Mouse (Mus musculus) heart, postnatal 0 days (tissue): ENCODE measurements around the gene Sumo2. TPM values are rescaled to one million over a fixed set of nuclear protein-coding genes. Genes with fewer than 3 reads are reported as not detected.

Source experiments
- ATAC-seq: fragments of 200-750 bp; cut with Nextera tagmentation; 2 replicates; pipeline ENCODE4 v1.8.0; 2017; ENCODE audit warnings: low read depth, moderate number of reproducible peaks, moderate library complexity; ENCODE audit not compliant: insufficient read depth
- DNase-seq: peaks from one replicate; pipeline ENCODE4 v3.0.0-alpha.2; 2016; ENCODE audit warnings: low spot score
- H3K27ac ChIP-seq: fragments of 300-500 bp; sonication (generic); 2 replicates; pipeline ENCODE4 v1.5.1; 2014; ENCODE audit warnings: low read depth, mild to moderate bottlenecking
- H3K27me3 ChIP-seq: fragments of 300-500 bp; sonication (generic); 2 replicates; pipeline ENCODE4 v1.6.1; 2014; ENCODE audit warnings: low read length, mixed read lengths; ENCODE audit not compliant: control insufficient read depth, insufficient read depth
- H3K36me3 ChIP-seq: fragments of 300-500 bp; sonication (generic); replicated peaks from 2 replicates; pipeline ENCODE4 v1.6.1; 2014; ENCODE audit warnings: low read length, mixed read lengths; ENCODE audit not compliant: control insufficient read depth, insufficient read depth
- H3K4me1 ChIP-seq: fragments of 300-500 bp; sonication (generic); 2 replicates; pipeline ENCODE4 v1.6.1; 2014; ENCODE audit warnings: antibody characterized with exemption; ENCODE audit not compliant: control insufficient read depth, insufficient read depth
- H3K4me2 ChIP-seq: fragments of 300-500 bp; sonication (generic); 2 replicates; pipeline ENCODE4 v1.6.1; 2014; ENCODE audit warnings: low read depth, mild to moderate bottlenecking, low read length, moderate library complexity
- H3K4me3 ChIP-seq: fragments of 300-500 bp; sonication (generic); 2 replicates; pipeline ENCODE4 v1.5.1; 2014; ENCODE audit warnings: low read depth, low read length
- H3K9ac ChIP-seq: fragments of 300-500 bp; sonication (generic); replicated peaks from 2 replicates; pipeline ENCODE4 v1.6.1; 2014; ENCODE audit warnings: low read depth, low read length, mixed read lengths
- H3K9me3 ChIP-seq: fragments of 300-500 bp; sonication (generic); replicated peaks from 2 replicates; pipeline ENCODE4 v1.6.1; 2016; ENCODE audit warnings: low read length; ENCODE audit not compliant: control insufficient read depth
- CTCF ChIP-seq: IDR thresholded peaks from 2 replicates; pipeline ENCODE4 v1.5.1; 2016; ENCODE audit warnings: antibody characterized with exemption, control low read depth, low read depth
- EP300 ChIP-seq: IDR thresholded peaks from 2 replicates; pipeline ENCODE4 v1.6.1; 2016; ENCODE audit warnings: antibody characterized with exemption, low read depth
- WGBS: fragments of 180-500 bp; shearing (Covaris S2); extraction: QIAGEN DNeasy Blood & Tissue Kit; methylation state at CpG from one replicate; pipeline ENCODE4 v1.1.7; 2014; 5-methylcytosine and 5-hydroxymethylcytosine counted together
- polyA plus RNA-seq: library from polyadenylated mRNA; unstranded; fragments of >200 nt; fragmentation: Nextera tagmentation; extraction: Ambion mirVana; gene quantifications from 2 replicates; pipeline ENCODE4 v1.2.1, GENCODE M21; 2015
- total RNA-seq: library from RNA; depleted of rRNA; stranded (reverse); fragments of >200 nt; gene quantifications from 2 replicates; pipeline ENCODE4 v1.2.3, GENCODE M21; 2014; ENCODE audit warnings: low replicate concordance

The Sumo2 gene
- total and polyA plus RNA-seq, 2 experiments from 2014 or later = 320 to 549 TPM

GRCm38 (mm10) chr11:115522703-115523102 lies 13.4 kb downstream of the Sumo2 start:
- WGBS = 69% methylated on average over 2 of the region's 2 CpGs
- no peak for DNase-seq
- H3K4me1 ChIP-seq = peaks cover 23% of the 10 kb centered on the region
- H3K36me3 ChIP-seq = peaks cover 51% of the 10 kb centered on the region
- no peak overlapping the region for H3K4me2 ChIP-seq
- no peak overlapping the region for H3K4me3 ChIP-seq
- H3K9ac ChIP-seq = no peak overlapping the region
- no peak for TF ChIP-seq EP300
- no peak for TF ChIP-seq CTCF
- ATAC-seq = no peak
- no peaks in the 10 kb centered on the region for H3K9me3 ChIP-seq
- no peak overlapping the region for H3K27ac ChIP-seq
- H3K27me3 ChIP-seq = no peaks in the 10 kb centered on the region

GRCm38 (mm10) chr11:115522238-115522637 lies 13.8 kb downstream of the Sumo2 start:
- Histone ChIP-seq H3K27ac (0 out of 2 replicates have a peak overlapping the region, but pooled peaks have one; percentile 20), H3K36me3 (peaks cover 46% of the 10 kb centered on the region), H3K9me3 (no peaks in the 10 kb centered on the region), H3K27me3 (no peaks in the 10 kb centered on the region), H3K4me1 (peaks cover 23% of the 10 kb centered on the region), H3K9ac (no peak overlapping the region), H3K4me2 (no peak overlapping the region), H3K4me3 (no peak overlapping the region)
- WGBS = 90% methylated on average over 2 of the region's 2 CpGs
- ATAC-seq (no peak), DNase-seq (no peak)
- no peak for TF ChIP-seq CTCF
- TF ChIP-seq EP300 = no peak

GRCm38 (mm10) chr11:115521080-115521479 lies 15.0 kb downstream of the Sumo2 start:
- no peak overlapping the region for H3K9ac ChIP-seq
- no peak overlapping the region for H3K4me3 ChIP-seq
- no peaks in the 10 kb centered on the region for H3K9me3 ChIP-seq
- no peak overlapping the region for H3K4me2 ChIP-seq
- 73% methylated on average over 4 of the region's 4 CpGs for WGBS
- TF ChIP-seq EP300 (no peak), CTCF (no peak)
- H3K36me3 ChIP-seq = peaks cover 35% of the 10 kb centered on the region
- peak overlapping the region; percentile 90 for H3K27ac ChIP-seq
- ATAC-seq (no peak), DNase-seq (no peak)
- H3K4me1 ChIP-seq = peaks cover 23% of the 10 kb centered on the region
- no peaks in the 10 kb centered on the region for H3K27me3 ChIP-seq

GRCm38 (mm10) chr11:115520218-115520617 lies 15.9 kb downstream of the Sumo2 start:
- Histone ChIP-seq H3K36me3 (peaks cover 26% of the 10 kb centered on the region), H3K9ac (no peak overlapping the region; the same call in 1 of the 2 replicates), H3K27ac (peak overlapping the region; percentile 90), H3K4me3 (no peak overlapping the region), H3K27me3 (no peaks in the 10 kb centered on the region), H3K4me2 (no peak overlapping the region), H3K4me1 (peaks cover 21% of the 10 kb centered on the region), H3K9me3 (no peaks in the 10 kb centered on the region)
- peak; percentile 91 for ATAC-seq
- TF ChIP-seq EP300 = peak; percentile 73
- TF ChIP-seq CTCF = no peak
- DNase-seq = peak; percentile 78
- 52% methylated on average over 2 of the region's 2 CpGs for WGBS

DNA sequence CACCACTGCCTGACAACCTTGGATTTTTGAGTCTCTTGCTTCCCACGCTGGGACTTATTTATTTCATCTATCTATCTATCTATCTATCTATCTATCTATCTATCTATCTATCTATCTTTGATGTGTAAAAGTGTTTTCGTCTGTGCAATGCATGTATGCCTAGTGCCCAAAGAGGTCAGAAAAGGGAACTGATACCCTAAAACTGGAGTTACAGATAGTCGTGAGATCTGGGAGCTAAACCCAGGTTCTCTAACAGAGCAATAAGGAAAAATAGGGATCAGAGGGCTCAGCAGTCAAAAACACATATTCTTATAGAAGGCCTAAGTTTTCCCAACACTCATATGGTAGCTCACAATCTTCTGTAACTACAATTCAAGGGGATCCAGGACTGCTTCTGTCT lies 16.5 kb downstream of the Sumo2 start:
- Histone ChIP-seq H3K27me3 (no peaks in the 10 kb centered on the region), H3K4me2 (no peak overlapping the region), H3K4me1 (peaks cover 18% of the 10 kb centered on the region), H3K27ac (peak overlapping the region; percentile 80), H3K36me3 (peaks cover 20% of the 10 kb centered on the region), H3K9me3 (no peaks in the 10 kb centered on the region), H3K9ac (no peak overlapping the region), H3K4me3 (no peak overlapping the region)
- 78% methylated on average over 3 of the region's 3 CpGs for WGBS
- no peak for DNase-seq
- ATAC-seq = no peak
- TF ChIP-seq CTCF (no peak), EP300 (no peak)

DNA sequence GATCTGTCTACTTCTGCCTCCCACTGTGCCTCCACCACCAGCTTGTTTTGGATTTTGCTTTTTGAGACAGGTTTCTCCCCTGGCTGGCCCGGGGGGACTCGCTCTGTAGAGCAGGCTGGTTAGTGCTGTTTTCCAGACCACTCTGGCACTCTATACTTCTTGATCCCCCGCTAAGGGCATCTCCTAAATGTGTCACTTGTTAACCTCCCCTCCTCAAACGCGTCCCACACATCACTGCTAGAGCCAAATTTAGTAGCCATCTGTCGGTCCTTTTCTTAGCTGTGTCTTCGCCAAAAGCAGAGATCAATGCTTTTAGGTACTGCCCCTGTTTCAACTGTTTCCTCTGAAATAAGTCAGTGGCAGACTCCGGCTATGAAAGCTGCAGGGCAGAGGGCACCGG lies 17.4 kb downstream of the Sumo2 start:
- Histone ChIP-seq H3K27ac (peak overlapping the region; percentile 62), H3K36me3 (peaks cover 11% of the 10 kb centered on the region), H3K9me3 (no peaks in the 10 kb centered on the region), H3K9ac (no peak overlapping the region), H3K27me3 (no peaks in the 10 kb centered on the region), H3K4me3 (no peak overlapping the region), H3K4me1 (peaks cover 18% of the 10 kb centered on the region), H3K4me2 (no peak overlapping the region)
- TF ChIP-seq CTCF (no peak), EP300 (no peak)
- no peak for ATAC-seq
- DNase-seq = no peak
- 51% methylated on average over 9 of the region's 9 CpGs for WGBS
